Mouse (Mus musculus) C2C12 (cell line): Measurements from ENCODE around the gene Slc25a39. TPM values are rescaled to one million over a fixed set of nuclear protein-coding genes. Genes with fewer than 3 reads are reported as not detected.

ENCODE experiments used
- H3K27me3 ChIP-seq: one replicate; pipeline ENCODE4 v1.6.1; 2011; ENCODE audit not compliant: control insufficient read depth, insufficient read depth, insufficient read length
- H3K36me3 ChIP-seq: one replicate; pipeline ENCODE4 v1.6.1; 2011; ENCODE audit not compliant: control insufficient read depth, insufficient read depth
- H3K4me3 ChIP-seq: one replicate; pipeline ENCODE4 v1.5.1; 2011; ENCODE audit warnings: mild to moderate bottlenecking, control low read depth; ENCODE audit not compliant: poor library complexity, insufficient read depth, severe bottlenecking
- H3K79me2 ChIP-seq: one replicate; pipeline ENCODE4 v1.6.1; 2011; ENCODE audit not compliant: control insufficient read depth, insufficient read depth
- H3K79me3 ChIP-seq: one replicate; pipeline ENCODE4 v1.6.1; 2011; ENCODE audit warnings: low read depth, control low read depth
- H3ac ChIP-seq: one replicate; pipeline ENCODE3; 2011; ENCODE audit warnings: low read depth; ENCODE audit not compliant: control insufficient read depth, insufficient read length
- CEBPB ChIP-seq: IDR thresholded peaks from one replicate; pipeline ENCODE4 v1.6.1; 2011; ENCODE audit warnings: low read depth, mild to moderate bottlenecking, control low read depth, moderate library complexity
- CTCF ChIP-seq: IDR thresholded peaks from one replicate; pipeline ENCODE4 v1.5.1; 2011; ENCODE audit not compliant: control insufficient read depth, insufficient read depth, insufficient read length
- FOSL1 ChIP-seq: IDR thresholded peaks from one replicate; pipeline ENCODE4 v1.8.0; 2011; ENCODE audit warnings: mild to moderate bottlenecking, low read length; ENCODE audit not compliant: poor library complexity, insufficient read depth, severe bottlenecking
- MAX ChIP-seq: IDR thresholded peaks from one replicate; pipeline ENCODE4 v1.6.1; 2011; ENCODE audit warnings: mild to moderate bottlenecking, control low read depth
- MYOD1 ChIP-seq: IDR thresholded peaks from one replicate; pipeline ENCODE4 v1.6.1; 2011; ENCODE audit warnings: low read depth; ENCODE audit not compliant: control insufficient read depth, insufficient read length
- MYOG ChIP-seq: IDR thresholded peaks from one replicate; pipeline ENCODE4 v1.6.1; 2011; ENCODE audit not compliant: control insufficient read depth, insufficient read length; ENCODE audit errors: extremely low read depth
- USF1 ChIP-seq: IDR thresholded peaks from one replicate; pipeline ENCODE4 v1.6.1; 2011; ENCODE audit warnings: low read depth, mild to moderate bottlenecking, control low read depth, moderate library complexity
- polyA plus RNA-seq: library from polyadenylated mRNA; unstranded; fragments of >200 nt; fragmentation: generic; extraction: Trizol; gene quantifications from one replicate; pipeline ENCODE4 v1.2.1, GENCODE M21; 2012; ENCODE audit warnings: missing spikeins

The Slc25a39 gene
- polyA plus RNA-seq, 1 experiment: 174 TPM

DNA sequence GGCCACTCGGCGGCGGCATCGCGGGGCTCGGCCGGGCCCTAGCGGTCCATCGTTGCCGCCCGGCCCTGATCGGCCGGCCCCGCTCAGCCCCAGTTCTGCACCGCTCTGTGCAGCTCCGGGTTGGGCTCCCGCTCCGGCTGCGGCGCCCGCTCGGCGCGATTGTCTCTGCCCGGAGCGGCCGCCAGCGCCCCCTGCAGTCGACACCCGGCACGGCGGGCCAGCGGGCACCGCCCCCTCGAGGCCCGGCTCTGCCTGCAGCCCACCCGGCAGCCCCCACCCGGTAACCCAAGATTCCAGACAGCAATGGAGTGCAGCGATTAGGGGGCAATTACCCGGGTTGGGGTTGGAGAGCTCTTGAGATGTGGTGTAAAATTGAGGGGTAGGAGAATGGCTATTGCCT is 39.8 kb upstream of the Slc25a39 start, which contains the start of gene Fam171a2:
Gene Fam171a2, minus strand, starts transcription at position 186 of the 400 bp plus-strand sequence.
- no peaks in the 10 kb centered on the region for H3K36me3 ChIP-seq
- H3ac ChIP-seq: peak within 1 kb of the TSS; percentile 89
- no peaks in the 10 kb centered on the region for H3K79me2 ChIP-seq
- TF ChIP-seq CTCF (peak; percentile 97), MYOD1 (no peak)
- no peaks in the 10 kb centered on the region for H3K79me3 ChIP-seq
- peak within 1 kb of the TSS; percentile 46 for H3K4me3 ChIP-seq
- peaks cover 32% of the 10 kb centered on the region for H3K27me3 ChIP-seq

DNA sequence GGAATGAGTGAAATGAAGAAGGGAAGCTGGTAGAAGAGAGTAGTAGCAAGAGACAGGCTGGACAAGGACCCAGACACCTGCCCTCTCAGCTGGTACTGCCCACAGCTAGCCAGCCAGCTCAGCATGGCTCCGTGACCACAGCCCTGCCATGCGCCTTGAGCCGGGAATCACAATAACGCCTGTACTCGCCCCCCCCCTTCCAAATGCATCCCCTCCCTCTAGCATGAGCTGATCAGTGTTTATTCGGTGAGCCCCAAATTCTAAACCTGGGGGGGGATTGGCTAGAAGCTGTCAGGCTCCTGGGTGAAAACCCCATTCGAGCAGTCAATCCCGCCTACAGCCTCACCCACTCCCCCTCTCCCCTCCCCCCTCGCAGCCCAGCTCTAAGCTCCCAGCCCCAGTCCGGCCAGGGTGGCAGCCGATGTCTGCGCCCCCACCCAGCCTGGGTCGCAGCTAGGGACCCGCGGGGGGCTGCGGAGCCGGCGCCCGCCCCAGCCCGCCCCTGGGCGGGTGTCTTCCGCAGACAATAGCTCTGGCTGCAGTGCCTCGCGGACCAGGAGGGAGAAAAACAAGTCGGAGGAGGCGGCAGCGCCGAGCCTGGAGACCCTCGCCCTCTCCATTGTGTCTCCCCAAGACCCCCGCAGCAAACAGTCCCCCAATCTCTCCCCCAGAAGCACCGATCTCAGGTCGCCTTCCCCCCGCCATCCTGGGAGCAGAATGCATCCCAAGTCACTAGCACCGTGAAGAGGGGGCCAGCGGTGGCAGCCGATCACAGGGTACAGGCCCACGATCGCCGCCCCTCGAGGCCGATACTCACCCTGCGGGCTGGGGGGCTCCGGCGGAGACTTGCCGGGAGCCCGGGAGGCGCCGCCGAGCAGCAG is 39.1 kb upstream of the Slc25a39 start:
- no peak for TF ChIP-seq FOSL1
- no peak for TF ChIP-seq MAX
- TF ChIP-seq MYOD1: peak; percentile 44
- Histone ChIP-seq H3K79me3 (no peaks in the 10 kb centered on the region), H3K36me3 (no peaks in the 10 kb centered on the region), H3K27me3 (peaks cover 26% of the 10 kb centered on the region), H3ac (peak overlapping the region; percentile 89), H3K4me3 (peak overlapping the region; percentile 46), H3K79me2 (no peaks in the 10 kb centered on the region)

DNA sequence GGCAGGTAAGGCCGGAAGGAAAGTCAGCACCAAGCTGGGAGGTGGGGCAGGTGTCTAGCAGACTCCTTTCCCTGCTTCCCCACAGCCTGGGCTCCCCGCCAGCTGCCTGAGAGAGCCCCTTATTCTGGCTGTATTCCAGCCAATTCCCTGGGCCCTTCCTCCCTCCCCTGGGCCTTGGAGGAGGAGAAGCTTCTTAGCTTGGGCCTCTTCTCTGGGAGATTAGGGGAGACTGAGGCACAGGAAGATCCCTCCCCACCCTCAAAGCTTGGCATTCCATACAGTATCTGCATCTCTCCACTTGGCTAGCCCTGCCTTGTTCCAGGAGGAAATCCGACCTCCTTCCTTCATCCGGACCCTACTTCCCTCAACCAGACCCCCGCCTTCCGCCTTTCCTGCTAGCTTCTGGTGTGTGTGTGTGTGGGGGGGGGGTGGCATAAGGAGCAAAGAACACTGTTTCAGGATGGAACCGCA is 38.2 kb upstream of the Slc25a39 start:
- no peaks in the 10 kb centered on the region for H3K36me3 ChIP-seq
- H3K27me3 ChIP-seq: peaks cover 26% of the 10 kb centered on the region
- TF ChIP-seq CTCF (no peak), FOSL1 (no peak), CEBPB (no peak), MAX (no peak), MYOD1 (no peak), MYOG (no peak), USF1 (no peak)
- no peak overlapping the region for H3ac ChIP-seq
- no peaks in the 10 kb centered on the region for H3K79me2 ChIP-seq
- no peaks in the 10 kb centered on the region for H3K79me3 ChIP-seq
- H3K4me3 ChIP-seq: no peak overlapping the region

DNA sequence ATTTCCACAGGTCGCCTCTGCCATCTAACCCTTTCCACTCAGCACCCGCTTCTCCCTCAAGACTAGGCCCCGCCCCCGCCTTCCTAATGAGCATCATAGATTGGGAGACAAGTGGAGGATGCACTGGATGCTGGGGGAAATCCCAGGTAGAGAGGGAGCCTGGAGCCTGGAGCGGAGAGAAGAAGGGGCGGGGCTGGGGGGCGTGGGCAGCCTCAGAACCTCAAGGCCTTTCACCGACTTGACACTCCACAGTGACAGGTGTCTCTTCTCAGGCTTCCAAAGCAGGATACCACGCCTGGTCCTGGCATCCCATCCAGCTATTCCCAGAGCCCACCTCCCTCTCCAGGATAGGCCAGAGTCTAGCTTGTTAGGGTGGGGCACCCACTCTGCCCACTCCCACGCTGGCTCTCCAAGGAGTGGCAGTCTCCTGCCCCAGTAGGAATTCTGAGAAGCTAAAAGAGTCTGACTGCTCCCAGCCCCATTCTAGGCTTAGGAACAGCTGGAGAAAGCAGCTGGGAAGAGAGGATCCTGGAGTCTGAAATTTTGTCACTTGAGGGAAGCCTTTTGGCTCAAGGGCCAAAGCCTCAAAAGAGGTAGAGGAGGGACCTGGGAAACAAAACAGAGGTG is 37.6 kb upstream of the Slc25a39 start:
- Histone ChIP-seq H3ac (no peak overlapping the region), H3K79me3 (no peaks in the 10 kb centered on the region), H3K79me2 (no peaks in the 10 kb centered on the region), H3K27me3 (peaks cover 22% of the 10 kb centered on the region), H3K36me3 (no peaks in the 10 kb centered on the region), H3K4me3 (no peak overlapping the region)
- no peak for TF ChIP-seq FOSL1
- peak; percentile 25 for TF ChIP-seq MYOD1
- TF ChIP-seq CTCF: no peak

DNA sequence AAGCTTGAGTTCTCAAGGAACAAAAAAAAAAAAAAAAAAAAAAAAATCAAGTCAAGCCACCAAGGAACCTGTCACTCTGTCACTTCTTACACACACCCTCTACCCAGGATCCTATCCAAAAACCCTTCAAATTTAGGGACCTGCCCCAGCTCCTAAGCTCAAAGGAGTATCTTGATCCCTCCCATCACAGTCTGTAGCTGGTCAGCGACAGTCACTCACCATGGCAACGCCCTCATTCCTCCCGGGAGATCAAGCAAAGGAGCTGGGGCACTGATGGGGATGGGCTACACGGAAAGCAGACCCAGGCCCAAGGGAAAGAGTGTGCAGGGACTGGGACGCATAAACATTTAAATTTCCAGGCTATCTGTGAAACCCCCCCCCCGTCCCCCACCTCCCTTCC is 37.0 kb upstream of the Slc25a39 start:
- Histone ChIP-seq H3K4me3 (no peak overlapping the region), H3K79me2 (no peaks in the 10 kb centered on the region), H3K79me3 (no peaks in the 10 kb centered on the region), H3ac (no peak overlapping the region), H3K36me3 (no peaks in the 10 kb centered on the region), H3K27me3 (peaks cover 18% of the 10 kb centered on the region)
- TF ChIP-seq MYOD1 (no peak), MAX (no peak), CTCF (no peak), USF1 (no peak), FOSL1 (no peak), CEBPB (no peak)

DNA sequence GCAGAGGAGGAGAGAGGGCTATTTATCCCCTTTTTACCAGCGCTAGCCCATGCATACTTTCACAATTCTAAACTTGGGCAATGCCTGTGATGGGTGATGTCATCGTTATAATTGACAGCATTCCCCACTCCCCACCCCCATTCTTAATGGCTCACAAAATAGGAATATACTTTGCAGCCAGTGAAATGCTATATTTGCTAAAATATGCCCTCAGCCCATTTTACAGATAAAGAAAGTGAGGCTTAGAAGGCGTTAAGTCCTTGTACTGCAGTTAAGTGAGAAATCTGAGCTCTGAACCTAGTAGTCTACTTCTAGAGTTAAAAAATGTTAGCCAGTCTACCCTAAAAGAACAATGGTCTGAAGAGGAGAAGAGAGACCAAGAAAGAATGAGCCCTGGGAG is 36.6 kb upstream of the Slc25a39 start:
- H3K79me2 ChIP-seq: no peaks in the 10 kb centered on the region
- no peak overlapping the region for H3K4me3 ChIP-seq
- H3K27me3 ChIP-seq: peaks cover 14% of the 10 kb centered on the region
- H3K36me3 ChIP-seq: no peaks in the 10 kb centered on the region
- no peak for TF ChIP-seq MYOG
- no peak for TF ChIP-seq CEBPB
- TF ChIP-seq MAX: no peak
- TF ChIP-seq MYOD1: no peak
- TF ChIP-seq USF1: no peak
- no peak for TF ChIP-seq CTCF
- TF ChIP-seq FOSL1: no peak
- no peak overlapping the region for H3ac ChIP-seq
- H3K79me3 ChIP-seq: no peaks in the 10 kb centered on the region
